Mouse (Mus musculus) adrenal gland, adult 18-20 months (tissue): Measurements from ENCODE around the gene Tsfm. TPM values are rescaled to one million over a fixed set of nuclear protein-coding genes. Genes with fewer than 3 reads are reported as not detected.
"Not testable (repeated sequence)": the region's sequence is repeated elsewhere in the genome, so short reads cannot be mapped to it uniquely, and the experiment has no call there.

Experiments used
- DNase-seq, 2 experiments: peaks; one replicate each; pipeline ENCODE4 v3.0.0; 2021 to 2022; ENCODE audit warnings: low spot score in 2 of 2
- total RNA-seq, 2 experiments: library from RNA; stranded (reverse); gene quantifications; 1 replicate in 1 of 2; 2 replicates in 1 of 2; pipeline ENCODE4 v1.2.3; 2021

Tsfm gene
- total RNA-seq, 2 experiments from 2014 or later, result 55.1 to 61.3 TPM

- no peak for DNase-seq
Observed at GRCm38 (mm10) chr10:127063913-127064870, 33.6 kb upstream of the Tsfm start.

- DNase-seq, result peak; percentile 98 to 99
Observed at GRCm38 (mm10) chr10:127063239-127063872, 32.7 kb upstream of the Tsfm start, which contains the start of gene Cdk4. Gene Cdk4, plus strand, starts transcription at chr10:127063534.

- no peak for DNase-seq
Observed at GRCm38 (mm10) chr10:127062503-127062902, 31.9 kb upstream of the Tsfm start.

- DNase-seq, result not testable (repeated sequence)
Observed at GRCm38 (mm10) chr10:127062101-127062500, 31.5 kb upstream of the Tsfm start.

- DNase-seq, result no peak
Observed at GRCm38 (mm10) chr10:127061513-127061912, 30.9 kb upstream of the Tsfm start.

- DNase-seq, result no peak
Observed at GRCm38 (mm10) chr10:127061085-127061484, 30.4 kb upstream of the Tsfm start.

- peak; percentile 64 to 66 for DNase-seq
Observed at GRCm38 (mm10) chr10:127059968-127060916, 29.6 kb upstream of the Tsfm start, which contains the start of gene March9. Gene March9, minus strand, starts transcription at chr10:127060184.

- peak in 1 of 2 experiments; percentile 34 for DNase-seq
Observed at GRCm38 (mm10) chr10:127059174-127059967, 28.7 kb upstream of the Tsfm start.

GRCm38 (mm10) chr10:127058708-127059107 lies 28.1 kb upstream of the Tsfm start:
- DNase-seq, result no peak

- DNase-seq, result peak; percentile 77 to 79
Observed at GRCm38 (mm10) chr10:127058161-127058560, 27.5 kb upstream of the Tsfm start.

- no peak for DNase-seq
Observed at GRCm38 (mm10) chr10:127056490-127056889, 25.9 kb upstream of the Tsfm start.

GRCm38 (mm10) chr10:127055406-127055805 lies 24.8 kb upstream of the Tsfm start:
- DNase-seq, result no peak

- no peak for DNase-seq
Observed at GRCm38 (mm10) chr10:127054646-127055045, 24.0 kb upstream of the Tsfm start.

GRCm38 (mm10) chr10:127050119-127050474 lies 19.5 kb upstream of the Tsfm start:
- no peak for DNase-seq

GRCm38 (mm10) chr10:127049395-127050118 lies 18.9 kb upstream of the Tsfm start:
- DNase-seq, result no peak

- no peak for DNase-seq
Observed at GRCm38 (mm10) chr10:127048608-127049394, 18.2 kb upstream of the Tsfm start.

- DNase-seq, result no peak
Observed at GRCm38 (mm10) chr10:127047954-127048353, 17.3 kb upstream of the Tsfm start, which contains the start of gene Cyp27b1. Gene Cyp27b1, plus strand, starts transcription at chr10:127048250.

- DNase-seq, result no peak
Observed at GRCm38 (mm10) chr10:127043187-127043586, 12.5 kb upstream of the Tsfm start.
